In the genomic region with DNA sequence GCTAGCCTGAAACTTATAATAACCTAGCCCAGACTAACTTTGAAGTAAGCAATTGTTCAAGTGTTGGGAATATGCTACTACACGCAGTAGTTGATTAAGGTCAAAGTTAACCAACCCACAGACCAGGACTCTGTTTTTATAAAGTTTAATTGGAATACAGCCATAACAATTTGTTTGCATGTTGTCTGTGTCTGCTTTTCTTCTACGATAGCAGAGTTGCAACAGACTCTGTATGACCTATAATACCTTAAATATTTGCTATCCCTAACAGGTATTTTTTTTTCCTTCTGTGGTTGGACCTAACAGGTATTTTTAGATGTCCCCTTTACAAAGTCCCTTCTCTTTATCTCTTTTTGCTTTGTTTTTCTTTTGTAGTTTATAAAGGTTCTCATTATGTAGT, we compare ENCODE assay signal across 24 mouse cellular contexts. TPM values are rescaled to one million over a fixed set of nuclear protein-coding genes. Genes with fewer than 3 reads are reported as not detected.
A peak's percentile ranks its signal among the peaks of the same experiment; 100 is the strongest.
DNase-seq lines count a peak whose midpoint lies in the region; ATAC-seq and TF ChIP-seq lines count a peak whose summit lies in the region.
"Had no signal": no experiment of that assay in that cellular context is flagged by ENCODE, and none has a peak within 500 bp of the region (broad histone marks: within the 10 kb centered on the region; RNA-seq: fewer than 3 reads in every experiment).

No protein-coding gene starts in this region.

- DNase-seq in kidney, adult 9 months, result peak; percentile 41
- DNase-seq in kidney, adult 18-20 months, result no peak
- DNase-seq in liver, embryonic 11.5 days (ENCODE audit: low spot score), result no peak
- DNase-seq: adrenal gland, adult 8-10 months; adrenal gland, postnatal 14 days; adrenal gland, postnatal 36 days; B cell, adult 2 months; cerebellum, adult 11-12 months; cerebellum, adult 2 months; cerebellum, adult 9-10 months; cerebellum, postnatal 10 days; cerebellum, postnatal 25 days had no signal

- no peak overlapping the region for H3K4me3 ChIP-seq in intestine, embryonic 15.5 days (replicated peaks)
- H3K4me3 ChIP-seq in intestine, postnatal 0 days (ENCODE audit: low read depth, low read length), result no peak overlapping the region
- H3K4me3 ChIP-seq in liver, embryonic 16.5 days (ENCODE audit: low read depth, low read length), result no peak overlapping the region
- H3K4me3 ChIP-seq in liver, embryonic 11.5 days (ENCODE audit: low read depth, low read length), result no peak overlapping the region
- H3K4me3 ChIP-seq: embryonic facial prominence, embryonic 10.5 days; embryonic facial prominence, embryonic 12.5 days; forebrain, embryonic 13.5 days; forebrain, embryonic 15.5 days had no signal

- H3K27ac ChIP-seq in intestine, embryonic 15.5 days, result no peak overlapping the region
- no peak overlapping the region for H3K27ac ChIP-seq in intestine, postnatal 0 days (ENCODE audit: low read depth, low read length)
- H3K27ac ChIP-seq in liver, embryonic 16.5 days (ENCODE audit: low read length), result no peak overlapping the region
- no peak overlapping the region for H3K27ac ChIP-seq in liver, embryonic 11.5 days (ENCODE audit: low read depth, low read length)
- H3K27ac ChIP-seq: embryonic facial prominence, embryonic 10.5 days; embryonic facial prominence, embryonic 12.5 days; forebrain, embryonic 13.5 days; forebrain, embryonic 15.5 days had no signal

- no peaks in the 10 kb centered on the region for H3K36me3 ChIP-seq in intestine, embryonic 15.5 days
- H3K36me3 ChIP-seq in intestine, postnatal 0 days (ENCODE audit: control insufficient read depth, insufficient read depth), result no peaks in the 10 kb centered on the region
- H3K36me3 ChIP-seq in liver, embryonic 16.5 days (ENCODE audit: control insufficient read depth, insufficient read depth), result no peaks in the 10 kb centered on the region
- H3K36me3 ChIP-seq in liver, embryonic 11.5 days (ENCODE audit: control insufficient read depth, insufficient read depth, low read length), result no peaks in the 10 kb centered on the region
- H3K36me3 ChIP-seq: embryonic facial prominence, embryonic 10.5 days; embryonic facial prominence, embryonic 12.5 days; forebrain, embryonic 15.5 days; G1E had no signal

- H3K9me3 ChIP-seq in intestine, embryonic 15.5 days, result no peaks in the 10 kb centered on the region
- H3K9me3 ChIP-seq in intestine, postnatal 0 days (ENCODE audit: control insufficient read depth), result no peaks in the 10 kb centered on the region
- no peaks in the 10 kb centered on the region for H3K9me3 ChIP-seq in liver, embryonic 16.5 days (replicated peaks; ENCODE audit: control insufficient read depth, low read length)
- no peaks in the 10 kb centered on the region for H3K9me3 ChIP-seq in liver, embryonic 11.5 days (ENCODE audit: control insufficient read depth, low read length)
- H3K9me3 ChIP-seq: embryonic facial prominence, embryonic 10.5 days; embryonic facial prominence, embryonic 12.5 days; forebrain, embryonic 13.5 days; forebrain, embryonic 15.5 days; G1E had no signal

- no peak overlapping the region for H3K4me2 ChIP-seq in intestine, embryonic 15.5 days (replicated peaks)
- H3K4me2 ChIP-seq in intestine, postnatal 0 days (replicated peaks; ENCODE audit: low read depth), result no peak overlapping the region
- no peak overlapping the region for H3K4me2 ChIP-seq in liver, embryonic 16.5 days (ENCODE audit: low read depth, low read length)
- H3K4me2 ChIP-seq in liver, embryonic 11.5 days, result no peak overlapping the region
- H3K4me2 ChIP-seq: embryonic facial prominence, embryonic 12.5 days; forebrain, embryonic 13.5 days; forebrain, embryonic 15.5 days had no signal

- TF ChIP-seq CTCF in intestine, postnatal 0 days (IDR thresholded peaks at IDR 0.05; ENCODE audit: low read depth), result no peak

- no peaks in the 10 kb centered on the region for H3K4me1 ChIP-seq in intestine, embryonic 15.5 days (replicated peaks)
- H3K4me1 ChIP-seq in intestine, postnatal 0 days (replicated peaks; ENCODE audit: control insufficient read depth, insufficient read depth, low read length), result no peaks in the 10 kb centered on the region
- H3K4me1 ChIP-seq in liver, embryonic 16.5 days (ENCODE audit: control insufficient read depth, low read depth, low read length), result no peaks in the 10 kb centered on the region
- H3K4me1 ChIP-seq in liver, embryonic 11.5 days (replicated peaks; ENCODE audit: control insufficient read depth, insufficient read depth, low read length), result no peaks in the 10 kb centered on the region
- H3K4me1 ChIP-seq: embryonic facial prominence, embryonic 10.5 days; embryonic facial prominence, embryonic 12.5 days; forebrain, embryonic 13.5 days; forebrain, embryonic 15.5 days had no signal

- no peaks in the 10 kb centered on the region for H3K27me3 ChIP-seq in intestine, embryonic 15.5 days (replicated peaks)
- no peaks in the 10 kb centered on the region for H3K27me3 ChIP-seq in intestine, postnatal 0 days (replicated peaks; ENCODE audit: control insufficient read depth, insufficient read depth, low read length)
- no peaks in the 10 kb centered on the region for H3K27me3 ChIP-seq in liver, embryonic 16.5 days (ENCODE audit: control insufficient read depth, insufficient read depth, low read depth, low read length)
- no peaks in the 10 kb centered on the region for H3K27me3 ChIP-seq in liver, embryonic 11.5 days (replicated peaks; ENCODE audit: control insufficient read depth, insufficient read depth, low read length)
- H3K27me3 ChIP-seq: CH12.LX; embryonic facial prominence, embryonic 12.5 days; forebrain, embryonic 13.5 days; forebrain, embryonic 15.5 days had no signal

- H3K9ac ChIP-seq in intestine, embryonic 15.5 days, result no peak overlapping the region
- no peak overlapping the region for H3K9ac ChIP-seq in intestine, postnatal 0 days (ENCODE audit: low read depth, low read length)
- no peak overlapping the region for H3K9ac ChIP-seq in liver, embryonic 16.5 days (ENCODE audit: low read depth, low read length)
- H3K9ac ChIP-seq in liver, embryonic 11.5 days (ENCODE audit: low read depth, low read length), result no peak overlapping the region
- H3K9ac ChIP-seq: embryonic facial prominence, embryonic 12.5 days; forebrain, embryonic 13.5 days; forebrain, embryonic 15.5 days had no signal

- 70% methylated on average over 2 of the region's 2 CpGs for WGBS in intestine, embryonic 15.5 days
- WGBS in intestine, postnatal 0 days, result 54% methylated on average over 2 of the region's 2 CpGs
- 60% methylated on average over 2 of the region's 2 CpGs for WGBS in liver, embryonic 16.5 days (ENCODE audit: insufficient replicate concordance)
- 79% methylated on average over 2 of the region's 2 CpGs for WGBS in liver, embryonic 11.5 days

- ATAC-seq in intestine, embryonic 15.5 days, result 0 out of 2 replicates have a peak, but pooled peaks have one; percentile 10
- ATAC-seq in intestine, postnatal 0 days, result no peak
- peak; percentile 54 for ATAC-seq in liver, embryonic 16.5 days (ENCODE audit: low read depth)
- no peak for ATAC-seq in liver, embryonic 11.5 days (replicated peaks; ENCODE audit: low FRiP score)
- ATAC-seq: activated CD4-positive, CD25-positive, alpha-beta regulatory T cell, adult 4 months; CD4-positive, CD25-positive, alpha-beta regulatory T cell, adult 4 months; forebrain, embryonic 13.5 days; forebrain, embryonic 15.5 days; Patski had no signal

RNA-seq across cellular contexts. Expression of a gene that starts 7.6 kb away (rescaled TPM):
- polyA plus RNA-seq in intestine, embryonic 15.5 days (2015; fragmentation: Nextera tagmentation; extraction: Ambion mirVana), result 0.10 and 0.20 TPM in 2 replicates
- 0.07 and 0.17 TPM in 2 replicates for polyA plus RNA-seq in intestine, postnatal 0 days (2015; fragmentation: Nextera tagmentation; extraction: Ambion mirVana)
- 0.48 and 0.60 TPM in 2 replicates for polyA plus RNA-seq in liver, embryonic 16.5 days (2015; fragmentation: Nextera tagmentation; extraction: Ambion mirVana)
- polyA plus RNA-seq in liver, embryonic 11.5 days (2014; fragmentation: Nextera tagmentation; extraction: Ambion mirVana), result 0.23 and 0.31 TPM in 2 replicates
- polyA plus RNA-seq: embryonic facial prominence, embryonic 10.5 days; Patski had no signal

Comparison
In these comparisons a context has a peak if more than half of its experiments do, and no peak if none do; other contexts are left out.
1. ATAC-seq: peak in intestine, embryonic 15.5 days (single experiment) and liver, embryonic 16.5 days (single experiment); none in intestine, postnatal 0 days (single experiment) and liver, embryonic 11.5 days (single experiment).